Mouse (Mus musculus) right cerebral cortex, postnatal 4 days (tissue): ENCODE measurements at regions not wholly inside any gene's neighbourhood (a gene's known extent, or its start where the extent isn't known, plus 50 kb on each side); places are given as distances from the start of the nearest gene placed in this dataset.
"Not testable (repeated sequence)": the region's sequence is repeated elsewhere in the genome, so short reads cannot be mapped to it uniquely, and the experiment has no call there.

ENCODE experiments used
- DNase-seq: peaks from one replicate; pipeline ENCODE4 v3.0.0-alpha.2; 2022

- DNase-seq = no peak
These were observed 144.0 kb upstream of the Palmd start for GRCm38 (mm10) chr3:117112766-117113165.

GRCm38 (mm10) chr3:117112304-117112703 lies 143.5 kb upstream of the Palmd start:
- DNase-seq = no peak

- DNase-seq = no peak
These were observed 140.3 kb upstream of the Palmd start for GRCm38 (mm10) chr3:117108966-117109700.

GRCm38 (mm10) chr3:117107986-117108385 lies 139.2 kb upstream of the Palmd start:
- no peak for DNase-seq

- no peak for DNase-seq
These were observed 138.6 kb upstream of the Palmd start for GRCm38 (mm10) chr3:117107378-117107777.

- DNase-seq = no peak
These were observed 118.9 kb upstream of the Palmd start for GRCm38 (mm10) chr3:117087646-117088045.

- no peak for DNase-seq
These were observed 107.9 kb upstream of the Palmd start for GRCm38 (mm10) chr3:117076734-117077133.

GRCm38 (mm10) chr3:117073399-117073798 lies 104.6 kb upstream of the Palmd start:
- DNase-seq = no peak

- no peak for DNase-seq
These were observed 104.2 kb upstream of the Palmd start for GRCm38 (mm10) chr3:117072998-117073397.

GRCm38 (mm10) chr3:117071851-117072250 lies 103.1 kb upstream of the Palmd start:
- DNase-seq = no peak

GRCm38 (mm10) chr3:117067470-117068053 lies 98.8 kb upstream of the Palmd start:
- no peak for DNase-seq

- DNase-seq = no peak
These were observed 97.1 kb upstream of the Palmd start for GRCm38 (mm10) chr3:117065904-117066303.

- no peak for DNase-seq
These were observed 93.0 kb upstream of the Palmd start for GRCm38 (mm10) chr3:117061831-117062230.

- DNase-seq = no peak
These were observed 92.4 kb upstream of the Palmd start for GRCm38 (mm10) chr3:117061182-117061581.

- not testable (repeated sequence) for DNase-seq
These were observed 85.9 kb upstream of the Palmd start for GRCm38 (mm10) chr3:117054711-117055110.

- DNase-seq = no peak
These were observed 82.6 kb upstream of the Palmd start for GRCm38 (mm10) chr3:117051431-117051830.

- DNase-seq = no peak
These were observed 82.1 kb upstream of the Palmd start for GRCm38 (mm10) chr3:117050909-117051308.

GRCm38 (mm10) chr3:117049410-117049809 lies 80.6 kb upstream of the Palmd start:
- no peak for DNase-seq

GRCm38 (mm10) chr3:117044809-117045208 lies 76.0 kb upstream of the Palmd start:
- no peak for DNase-seq

GRCm38 (mm10) chr3:117044304-117044703 lies 75.5 kb upstream of the Palmd start:
- DNase-seq = no peak

GRCm38 (mm10) chr3:117038928-117039300 lies 70.1 kb upstream of the Palmd start:
- DNase-seq = no peak

- DNase-seq = no peak
These were observed 69.6 kb upstream of the Palmd start for GRCm38 (mm10) chr3:117038280-117038927.
